Mouse (Mus musculus): ENCODE data around the gene Pcnx.

- TF ChIP-seq CTCF (IDR thresholded peaks at IDR 0.05; ENCODE audit: low read depth) (no peak), EP300 (IDR thresholded peaks at IDR 0.05; ENCODE audit: low read depth) (no peak)
Measured at GRCm38 (mm10) chr12:81994911-81995667, 135.3 kb downstream of the Pcnx start.
